Mouse (Mus musculus): ENCODE data around the gene Hnrnpl. TPM values are rescaled to one million over a fixed set of nuclear protein-coding genes. Genes with fewer than 3 reads are reported as not detected.

The Hnrnpl gene
- polyA plus RNA-seq, 1 experiment: 633 TPM

DNA sequence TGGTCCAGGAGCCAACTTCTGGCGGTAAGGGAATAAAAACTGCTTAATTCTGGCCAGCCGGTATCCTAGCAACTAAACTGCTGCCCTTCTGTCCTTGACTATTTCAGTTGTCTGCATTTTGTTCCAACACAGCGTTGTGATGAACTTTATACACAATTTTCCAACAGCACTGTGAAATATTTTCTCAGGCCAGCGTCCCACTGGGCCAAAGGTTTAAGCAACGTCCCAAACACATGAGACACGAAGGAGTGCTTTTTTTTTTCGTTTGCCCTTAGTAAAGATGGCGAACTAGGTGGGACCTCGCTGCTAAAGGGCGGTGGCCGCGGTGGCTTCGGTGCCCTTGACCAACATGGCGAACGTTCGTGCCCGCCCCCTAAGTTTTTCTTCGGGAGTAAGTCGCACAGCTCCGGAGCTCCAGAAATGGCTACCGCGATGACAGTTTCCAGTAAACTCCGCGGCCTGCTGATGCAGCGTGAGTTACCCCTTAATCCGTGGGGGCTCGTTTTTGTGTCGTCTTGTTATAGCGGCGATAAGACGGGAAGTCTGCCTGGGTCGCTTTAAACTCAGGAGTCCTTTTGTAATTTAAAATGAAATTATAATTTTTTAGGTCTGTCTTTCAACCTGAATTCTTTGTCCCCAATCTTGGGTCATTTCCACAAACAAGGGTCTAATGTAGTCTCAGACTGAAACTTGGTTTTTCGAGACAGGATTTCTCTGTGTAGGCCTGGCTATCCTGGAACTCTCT lies 16.8 kb downstream of the Hnrnpl start, which contains the start of gene Ech1:
Gene Ech1 (plus strand): TSS at position 277 of the 745 bp plus-strand sequence.
- Histone ChIP-seq H3K9me3 (replicated peaks; ENCODE audit: control insufficient read depth, insufficient read depth, low read length, poor library complexity, severe bottlenecking) (no peaks in the 10 kb centered on the region), H3K4me1 (ENCODE audit: control insufficient read depth, insufficient read depth, low read length) (peaks cover 2% of the 10 kb centered on the region), H3K9ac (ENCODE audit: low read depth, poor library complexity, severe bottlenecking) (peak within 1 kb of the TSS; percentile 74), H3K36me3 (ENCODE audit: control insufficient read depth, insufficient read depth, low read length, poor library complexity, severe bottlenecking) (peaks cover 21% of the 10 kb centered on the region), H3K4me3 (ENCODE audit: low read depth, low read length) (peak within 1 kb of the TSS; percentile 70), H3K27me3 (ENCODE audit: control insufficient read depth, insufficient read depth, low read length, poor library complexity, severe bottlenecking) (no peaks in the 10 kb centered on the region), H3K27ac (ENCODE audit: insufficient read depth, low read length) (peak within 1 kb of the TSS; percentile 95)
- TF ChIP-seq EP300 (IDR thresholded peaks at IDR 0.05; ENCODE audit: insufficient read depth, low read depth, low read length): 0 out of 2 replicates have a peak, but pooled peaks have one; percentile 31
- TF ChIP-seq CTCF (IDR thresholded peaks at IDR 0.05; ENCODE audit: low read depth, low read length): no peak

DNA sequence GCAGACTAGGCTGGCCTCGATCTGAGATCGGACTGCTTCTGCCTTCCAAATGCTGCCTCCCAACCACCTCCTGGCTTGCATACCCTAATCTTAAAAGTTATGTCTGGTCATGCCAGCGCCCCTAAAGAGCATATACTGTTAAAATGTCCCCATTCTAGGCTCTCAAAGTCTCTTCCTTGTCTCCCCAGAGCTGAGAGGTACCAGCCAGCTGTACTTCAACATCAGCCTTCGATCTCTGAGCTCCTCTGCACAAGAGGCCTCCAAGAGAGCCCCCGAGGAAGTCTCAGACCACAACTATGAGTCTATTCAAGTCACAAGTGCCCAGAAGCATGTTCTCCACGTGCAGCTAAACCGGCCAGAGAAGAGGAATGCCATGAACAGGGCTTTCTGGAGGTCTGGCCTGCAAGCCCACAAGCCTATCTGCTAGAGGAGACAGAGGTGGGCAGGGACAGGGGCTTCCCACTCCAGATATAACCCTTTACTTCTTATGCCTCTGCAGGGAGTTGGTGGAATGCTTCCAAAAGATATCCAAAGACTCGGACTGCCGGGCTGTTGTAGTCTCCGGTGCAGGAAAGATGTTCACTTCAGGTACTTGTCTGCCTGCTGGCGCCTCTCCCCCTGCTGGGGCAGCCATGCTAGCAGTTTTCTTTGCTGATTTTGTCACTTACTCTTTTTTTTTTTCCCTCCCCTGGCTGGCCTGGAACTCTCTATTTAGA lies 17.5 kb downstream of the Hnrnpl start:
- peak overlapping the region; percentile 74 for H3K9ac ChIP-seq (ENCODE audit: low read depth, poor library complexity, severe bottlenecking)
- H3K4me3 ChIP-seq (ENCODE audit: low read depth, low read length): peak overlapping the region; percentile 70
- H3K27ac ChIP-seq (ENCODE audit: insufficient read depth, low read length): peak overlapping the region; percentile 3; the same call in 1 of the 2 replicates
- peaks cover 14% of the 10 kb centered on the region for H3K36me3 ChIP-seq (ENCODE audit: control insufficient read depth, insufficient read depth, low read length, poor library complexity, severe bottlenecking)
- no peak for TF ChIP-seq CTCF (IDR thresholded peaks at IDR 0.05; ENCODE audit: low read depth, low read length)
- no peak for TF ChIP-seq POLR2A (IDR thresholded peaks at IDR 0.05; ENCODE audit: insufficient read depth, low read length)
- TF ChIP-seq EP300 (IDR thresholded peaks at IDR 0.05; ENCODE audit: insufficient read depth, low read depth, low read length): no peak
- H3K9me3 ChIP-seq (replicated peaks; ENCODE audit: control insufficient read depth, insufficient read depth, low read length, poor library complexity, severe bottlenecking): no peaks in the 10 kb centered on the region
- peaks cover 2% of the 10 kb centered on the region for H3K4me1 ChIP-seq (ENCODE audit: control insufficient read depth, insufficient read depth, low read length)
- H3K27me3 ChIP-seq (ENCODE audit: control insufficient read depth, insufficient read depth, low read length, poor library complexity, severe bottlenecking): no peaks in the 10 kb centered on the region

DNA sequence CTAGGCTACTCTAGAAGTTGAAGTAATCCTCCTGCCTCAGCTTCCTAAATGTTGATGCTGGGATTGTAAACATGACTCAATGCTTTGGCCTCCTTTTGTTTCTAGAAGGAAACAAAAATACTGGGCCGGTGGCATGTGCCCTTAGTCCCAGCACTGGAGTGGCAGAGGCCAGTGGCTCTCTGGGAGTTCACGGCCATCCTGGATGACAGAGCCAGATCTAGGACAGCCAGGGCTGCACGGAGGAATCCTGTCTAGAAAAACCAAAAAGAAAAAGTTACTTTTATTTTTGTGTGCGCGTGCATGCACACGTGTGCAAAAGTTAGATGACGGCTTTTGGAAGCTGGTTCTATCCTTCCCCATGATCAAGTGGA lies 18.0 kb downstream of the Hnrnpl start:
- H3K36me3 ChIP-seq (ENCODE audit: control insufficient read depth, insufficient read depth, low read length, poor library complexity, severe bottlenecking): peaks cover 9% of the 10 kb centered on the region
- no peak overlapping the region for H3K4me3 ChIP-seq (ENCODE audit: low read depth, low read length)
- peak overlapping the region; percentile 74 for H3K9ac ChIP-seq (ENCODE audit: low read depth, poor library complexity, severe bottlenecking)
- peaks cover 2% of the 10 kb centered on the region for H3K4me1 ChIP-seq (ENCODE audit: control insufficient read depth, insufficient read depth, low read length)
- no peaks in the 10 kb centered on the region for H3K9me3 ChIP-seq (replicated peaks; ENCODE audit: control insufficient read depth, insufficient read depth, low read length, poor library complexity, severe bottlenecking)
- 0 out of 2 replicates have a peak overlapping the region, but pooled peaks have one; percentile 3 for H3K27ac ChIP-seq (ENCODE audit: insufficient read depth, low read length)
- no peaks in the 10 kb centered on the region for H3K27me3 ChIP-seq (ENCODE audit: control insufficient read depth, insufficient read depth, low read length, poor library complexity, severe bottlenecking)
- TF ChIP-seq EP300 (IDR thresholded peaks at IDR 0.05; ENCODE audit: insufficient read depth, low read depth, low read length) (no peak), POLR2A (IDR thresholded peaks at IDR 0.05; ENCODE audit: insufficient read depth, low read length) (no peak), CTCF (IDR thresholded peaks at IDR 0.05; ENCODE audit: low read depth, low read length) (no peak)

DNA sequence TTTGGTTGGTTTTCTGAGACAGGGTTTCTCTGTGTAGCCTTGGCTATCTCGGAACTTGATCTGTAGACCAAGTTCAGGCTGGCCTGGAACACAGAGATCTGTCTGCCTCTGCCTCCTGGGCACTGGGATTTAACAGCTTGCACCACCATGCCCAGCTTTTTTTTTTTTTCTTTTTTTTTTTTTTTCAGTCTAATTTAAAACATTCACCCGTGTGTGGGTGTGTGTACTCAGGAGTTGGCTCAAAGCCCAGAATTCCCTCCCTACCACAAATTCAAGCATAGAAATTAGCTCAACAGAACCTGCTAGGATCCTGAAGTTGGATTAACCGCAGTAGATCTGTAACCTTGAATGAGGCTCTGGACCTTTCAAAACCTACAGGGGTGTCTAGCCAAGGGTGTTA lies 19.0 kb downstream of the Hnrnpl start:
- no peaks in the 10 kb centered on the region for H3K9me3 ChIP-seq (replicated peaks; ENCODE audit: control insufficient read depth, insufficient read depth, low read length, poor library complexity, severe bottlenecking)
- H3K27ac ChIP-seq (ENCODE audit: insufficient read depth, low read length): no peak overlapping the region
- TF ChIP-seq POLR2A (IDR thresholded peaks at IDR 0.05; ENCODE audit: insufficient read depth, low read length): no peak
- TF ChIP-seq CTCF (IDR thresholded peaks at IDR 0.05; ENCODE audit: low read depth, low read length): no peak
- no peak for TF ChIP-seq EP300 (IDR thresholded peaks at IDR 0.05; ENCODE audit: insufficient read depth, low read depth, low read length)
- H3K27me3 ChIP-seq (ENCODE audit: control insufficient read depth, insufficient read depth, low read length, poor library complexity, severe bottlenecking): no peaks in the 10 kb centered on the region
- H3K9ac ChIP-seq (ENCODE audit: low read depth, poor library complexity, severe bottlenecking): no peak overlapping the region
- peaks cover 2% of the 10 kb centered on the region for H3K4me1 ChIP-seq (ENCODE audit: control insufficient read depth, insufficient read depth, low read length)
- no peak overlapping the region for H3K4me3 ChIP-seq (ENCODE audit: low read depth, low read length)
- peaks cover under 1% of the 10 kb centered on the region for H3K36me3 ChIP-seq (ENCODE audit: control insufficient read depth, insufficient read depth, low read length, poor library complexity, severe bottlenecking)

DNA sequence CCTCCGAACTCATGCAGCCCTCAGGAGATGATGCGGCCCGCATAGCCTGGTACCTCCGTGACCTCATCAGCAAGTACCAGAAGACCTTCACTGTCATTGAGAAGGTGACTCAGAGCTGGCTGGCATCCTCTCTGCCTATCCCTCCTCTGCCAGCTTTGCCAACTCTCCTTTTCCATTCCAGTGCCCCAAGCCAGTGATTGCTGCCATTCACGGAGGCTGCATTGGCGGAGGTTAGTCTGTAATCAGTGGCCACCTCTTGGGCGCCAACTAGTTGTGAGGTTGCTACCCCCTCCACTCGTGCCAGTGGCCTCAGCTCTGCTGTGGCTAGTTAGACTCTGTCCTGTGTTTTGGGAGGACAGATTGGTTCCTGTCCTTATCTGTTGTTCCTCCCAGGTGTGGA lies 21.5 kb downstream of the Hnrnpl start:
- Histone ChIP-seq H3K4me3 (ENCODE audit: low read depth, low read length) (no peak overlapping the region), H3K9me3 (replicated peaks; ENCODE audit: control insufficient read depth, insufficient read depth, low read length, poor library complexity, severe bottlenecking) (no peaks in the 10 kb centered on the region), H3K36me3 (ENCODE audit: control insufficient read depth, insufficient read depth, low read length, poor library complexity, severe bottlenecking) (no peaks in the 10 kb centered on the region; the same call in 1 of the 2 replicates), H3K27ac (ENCODE audit: insufficient read depth, low read length) (no peak overlapping the region), H3K4me1 (ENCODE audit: control insufficient read depth, insufficient read depth, low read length) (peaks cover 2% of the 10 kb centered on the region), H3K27me3 (ENCODE audit: control insufficient read depth, insufficient read depth, low read length, poor library complexity, severe bottlenecking) (no peaks in the 10 kb centered on the region), H3K9ac (ENCODE audit: low read depth, poor library complexity, severe bottlenecking) (no peak overlapping the region)
- TF ChIP-seq EP300 (IDR thresholded peaks at IDR 0.05; ENCODE audit: insufficient read depth, low read depth, low read length): no peak
- TF ChIP-seq CTCF (IDR thresholded peaks at IDR 0.05; ENCODE audit: low read depth, low read length): no peak
- TF ChIP-seq POLR2A (IDR thresholded peaks at IDR 0.05; ENCODE audit: insufficient read depth, low read length): no peak

DNA sequence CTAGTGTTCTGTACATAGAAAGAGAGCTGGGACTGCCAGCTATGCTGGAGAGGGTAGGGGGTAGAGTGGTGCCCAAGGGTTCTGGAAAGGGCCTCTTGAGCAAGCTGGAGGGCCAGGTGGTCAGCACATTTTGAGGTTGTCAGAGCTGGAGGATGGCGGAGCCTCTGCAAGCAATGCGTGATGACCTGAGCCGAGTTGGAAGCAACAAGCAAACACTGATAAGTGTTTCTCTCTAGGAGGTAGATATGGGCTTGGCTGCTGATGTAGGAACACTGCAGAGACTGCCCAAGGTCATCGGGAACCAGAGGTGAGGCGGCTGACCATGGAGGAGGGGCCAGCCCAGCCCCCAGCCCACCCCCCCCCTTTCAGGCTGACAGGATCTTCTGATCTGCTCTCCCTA lies 22.6 kb downstream of the Hnrnpl start:
- no peak overlapping the region for H3K27ac ChIP-seq (ENCODE audit: insufficient read depth, low read length)
- TF ChIP-seq POLR2A (IDR thresholded peaks at IDR 0.05; ENCODE audit: insufficient read depth, low read length) (no peak), EP300 (IDR thresholded peaks at IDR 0.05; ENCODE audit: insufficient read depth, low read depth, low read length) (no peak), CTCF (IDR thresholded peaks at IDR 0.05; ENCODE audit: low read depth, low read length) (no peak)
- no peak overlapping the region for H3K4me3 ChIP-seq (ENCODE audit: low read depth, low read length)
- H3K36me3 ChIP-seq (ENCODE audit: control insufficient read depth, insufficient read depth, low read length, poor library complexity, severe bottlenecking): no peaks in the 10 kb centered on the region; the same call in 1 of the 2 replicates
- peaks cover 2% of the 10 kb centered on the region for H3K4me1 ChIP-seq (ENCODE audit: control insufficient read depth, insufficient read depth, low read length)
- no peaks in the 10 kb centered on the region for H3K9me3 ChIP-seq (replicated peaks; ENCODE audit: control insufficient read depth, insufficient read depth, low read length, poor library complexity, severe bottlenecking)
- H3K27me3 ChIP-seq (ENCODE audit: control insufficient read depth, insufficient read depth, low read length, poor library complexity, severe bottlenecking): no peaks in the 10 kb centered on the region
- no peak overlapping the region for H3K9ac ChIP-seq (ENCODE audit: low read depth, poor library complexity, severe bottlenecking)
